Mouse (Mus musculus) sigmoid colon, adult 10 weeks (tissue): Measurements from ENCODE around the gene Thnsl1. TPM values are rescaled to one million over a fixed set of nuclear protein-coding genes. Genes with fewer than 3 reads are reported as not detected.

Experiments
- polyA plus RNA-seq: library from polyadenylated mRNA; stranded (reverse); fragments of 350-450 nt; fragmentation: Illumina TruSeq; extraction: RNeasy Lipid Tissue Mini Kit (QIAGEN cat#74804); gene quantifications from one replicate; pipeline ENCODE4 v1.2.3, GENCODE M21; 2014; ENCODE audit warnings: low read depth, low replicate concordance

Gene Thnsl1
- polyA plus RNA-seq, result 12.9 TPM

DNA sequence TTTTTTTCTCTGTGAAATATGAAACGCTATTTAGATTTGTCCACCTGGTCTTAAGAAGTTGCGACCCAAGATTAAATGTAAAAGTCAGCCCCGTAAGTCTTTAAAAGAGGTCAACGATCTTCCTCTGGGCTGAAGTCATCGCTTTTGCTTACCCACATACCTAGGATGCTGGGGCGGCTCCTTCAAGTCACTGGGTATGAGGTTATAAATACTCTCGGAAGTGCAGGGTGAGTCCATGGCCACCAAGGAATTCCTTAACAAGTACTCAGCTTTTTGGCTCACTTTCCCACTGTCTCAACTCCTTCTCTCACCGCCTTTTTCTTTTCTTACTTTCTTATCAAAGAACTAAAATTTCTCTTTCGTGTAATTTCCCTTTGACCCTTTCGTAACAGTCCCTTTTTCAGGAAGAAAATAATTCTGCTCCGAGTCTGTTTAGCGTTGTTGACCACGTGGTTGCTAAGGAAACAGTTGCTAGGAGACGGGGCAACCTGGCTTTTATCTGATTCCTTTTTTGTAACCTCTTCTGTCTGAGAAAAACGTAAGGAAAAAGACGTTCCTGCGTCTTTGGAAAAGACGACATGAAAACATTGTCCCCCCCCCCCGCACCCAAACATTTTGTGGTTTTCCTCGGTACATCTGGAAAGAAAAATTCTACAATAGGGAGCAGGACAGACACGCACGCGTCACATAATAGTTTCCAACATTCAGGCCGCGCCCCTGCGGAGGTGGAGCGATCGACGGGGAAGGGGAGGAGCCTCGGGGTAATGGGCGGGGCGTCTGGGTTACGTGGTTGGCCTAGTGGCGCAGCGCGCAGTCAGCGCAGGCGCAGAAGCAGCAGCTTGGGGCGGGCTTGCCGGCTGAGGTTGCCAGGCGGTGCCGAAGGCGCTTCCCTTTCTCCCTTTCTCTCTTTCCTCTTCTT, at the start of gene Thnsl1, which contains the start of gene Enkur:
Gene Thnsl1, plus strand, starts transcription at position 813 of the 919 bp plus-strand sequence.
Gene Enkur, minus strand, starts transcription at position 454 of the 919 bp plus-strand sequence.

Other genes starting within 250 kb of the Thnsl1 start
- gene Arhgap21, start 236.8 kb upstream of the Thnsl1 start, polyA plus RNA-seq, result 90.8 TPM
- 7.5 TPM for gene Enkur, start 359 bp upstream of the Thnsl1 start, polyA plus RNA-seq
- gene Gpr158, start 161.8 kb downstream of the Thnsl1 start, polyA plus RNA-seq, result 0.38 TPM